Mouse (Mus musculus) liver, adult (tissue): ENCODE results near the gene Rprd2.

Experiments used
- GATA4 ChIP-seq: IDR thresholded peaks from 2 replicates; pipeline ENCODE4 v1.6.1; 2014; ENCODE audit warnings: mild to moderate bottlenecking, low read length; ENCODE audit not compliant: insufficient replicate concordance

Gene Rprd2

DNA sequence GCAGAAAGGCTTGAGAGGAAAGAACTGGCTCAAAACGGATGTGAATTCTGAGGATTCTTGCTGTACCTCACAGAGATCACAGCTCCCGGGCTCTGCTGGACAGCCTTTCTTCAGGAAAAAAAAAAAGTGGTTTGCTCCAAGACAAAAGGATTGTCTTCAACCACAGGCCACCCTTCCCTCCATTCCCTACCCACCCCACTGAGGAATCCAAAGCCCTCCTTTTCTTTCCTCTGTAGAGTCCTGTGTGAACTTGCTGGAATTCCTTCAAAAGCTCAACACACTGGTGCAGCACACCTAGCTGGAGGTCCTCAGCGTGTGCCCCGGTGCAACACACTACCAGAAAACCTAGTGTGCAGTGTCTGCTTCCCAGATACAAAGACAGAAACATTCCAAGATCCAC, 56.9 kb downstream of the Rprd2 start:
- TF ChIP-seq GATA4: no peak

DNA sequence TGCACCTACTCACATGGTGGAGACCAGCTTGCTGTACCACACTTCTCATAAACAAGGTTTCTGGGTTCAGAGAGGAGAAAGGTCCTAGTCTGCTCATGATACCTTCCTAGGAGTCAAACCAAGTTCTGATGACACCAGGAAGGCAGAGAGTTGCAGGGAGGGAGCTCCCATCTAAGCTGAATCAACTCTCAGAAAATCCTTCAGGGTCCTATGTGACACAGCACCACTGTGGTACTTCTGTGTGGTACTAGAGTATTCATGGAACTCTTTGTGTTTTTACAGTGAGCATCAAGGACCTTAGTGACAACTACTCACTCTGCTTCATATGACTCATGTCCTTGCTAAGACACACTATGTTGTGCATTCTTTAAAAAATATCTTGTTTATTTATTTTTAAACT, 58.0 kb downstream of the Rprd2 start:
- no peak for TF ChIP-seq GATA4

DNA sequence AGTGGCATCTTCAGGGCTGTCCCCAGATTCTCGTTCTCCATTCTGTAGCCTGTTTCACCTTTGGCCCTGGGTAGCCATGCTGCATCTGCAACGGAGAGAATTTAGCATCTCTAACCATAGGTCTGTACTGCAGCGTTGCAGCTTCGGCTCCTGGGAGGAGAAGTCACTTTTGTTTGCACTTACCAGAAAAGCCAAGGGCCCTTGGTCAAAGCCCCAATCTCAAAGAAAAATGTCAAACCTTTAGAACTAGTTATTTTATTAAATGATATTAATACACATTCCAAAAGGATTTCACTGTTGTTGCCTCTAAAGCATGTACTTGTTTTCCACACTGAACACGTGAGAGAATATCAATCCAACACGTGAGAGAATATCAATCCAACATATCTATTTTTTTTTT, 58.6 kb downstream of the Rprd2 start, which contains the start of gene Tars2:
Tars2 (minus strand) TSS at position 101 of the 400 bp plus-strand sequence.
- no peak for TF ChIP-seq GATA4

DNA sequence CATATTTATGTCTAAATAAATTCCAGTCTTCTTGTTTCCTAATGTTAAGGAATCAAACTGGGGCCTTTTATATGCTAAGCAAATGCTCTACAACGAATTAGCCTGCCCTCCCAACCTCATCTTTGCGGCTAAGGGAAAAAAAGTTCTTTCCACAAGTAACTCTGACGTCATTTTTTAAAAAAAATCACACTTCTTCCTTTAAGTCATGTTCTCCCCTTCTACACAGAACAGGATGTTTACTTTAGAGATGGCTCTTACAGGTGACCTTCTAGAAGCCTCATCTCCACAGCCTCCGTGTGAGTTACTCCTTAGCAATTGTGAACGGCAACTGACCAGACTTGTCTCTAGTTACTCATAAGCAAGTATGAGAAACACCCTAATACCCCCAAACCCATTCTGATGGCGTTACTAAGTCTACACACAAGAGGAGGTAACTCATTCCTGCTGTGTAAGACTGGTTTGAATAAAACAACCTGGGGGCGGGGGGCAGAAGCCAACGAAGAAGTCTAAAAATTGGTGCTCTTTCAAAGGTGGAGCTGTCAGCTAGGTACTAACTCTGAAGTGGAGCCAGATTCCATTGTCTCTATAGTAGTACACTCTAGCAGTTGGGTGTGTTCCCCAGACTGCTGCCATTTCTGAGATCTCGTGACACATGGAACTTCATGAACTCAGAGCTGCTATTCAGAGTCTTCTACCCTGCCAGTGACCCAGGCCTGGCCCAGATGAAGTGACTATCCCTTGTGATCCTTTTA, 60.0 kb downstream of the Rprd2 start:
- TF ChIP-seq GATA4: no peak

DNA sequence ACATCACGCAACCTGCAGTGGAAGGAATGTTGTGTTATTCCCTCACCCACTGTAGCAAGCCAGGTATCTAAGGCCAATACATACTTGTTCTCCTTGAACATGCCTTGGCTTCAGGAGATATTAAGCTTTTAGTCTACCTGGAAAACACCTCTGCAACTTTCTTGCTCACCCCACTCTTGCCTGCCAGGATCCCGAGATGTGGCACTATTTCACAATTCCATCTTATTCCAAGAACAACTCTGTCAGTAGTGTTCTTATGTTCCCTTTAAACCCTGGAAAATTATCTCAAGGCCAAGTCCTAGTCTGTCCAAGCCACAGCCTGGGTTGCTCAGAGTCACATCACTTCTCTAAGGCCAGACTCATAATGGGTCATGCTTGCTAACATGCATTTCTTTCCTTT, 61.9 kb downstream of the Rprd2 start:
- TF ChIP-seq GATA4: no peak

DNA sequence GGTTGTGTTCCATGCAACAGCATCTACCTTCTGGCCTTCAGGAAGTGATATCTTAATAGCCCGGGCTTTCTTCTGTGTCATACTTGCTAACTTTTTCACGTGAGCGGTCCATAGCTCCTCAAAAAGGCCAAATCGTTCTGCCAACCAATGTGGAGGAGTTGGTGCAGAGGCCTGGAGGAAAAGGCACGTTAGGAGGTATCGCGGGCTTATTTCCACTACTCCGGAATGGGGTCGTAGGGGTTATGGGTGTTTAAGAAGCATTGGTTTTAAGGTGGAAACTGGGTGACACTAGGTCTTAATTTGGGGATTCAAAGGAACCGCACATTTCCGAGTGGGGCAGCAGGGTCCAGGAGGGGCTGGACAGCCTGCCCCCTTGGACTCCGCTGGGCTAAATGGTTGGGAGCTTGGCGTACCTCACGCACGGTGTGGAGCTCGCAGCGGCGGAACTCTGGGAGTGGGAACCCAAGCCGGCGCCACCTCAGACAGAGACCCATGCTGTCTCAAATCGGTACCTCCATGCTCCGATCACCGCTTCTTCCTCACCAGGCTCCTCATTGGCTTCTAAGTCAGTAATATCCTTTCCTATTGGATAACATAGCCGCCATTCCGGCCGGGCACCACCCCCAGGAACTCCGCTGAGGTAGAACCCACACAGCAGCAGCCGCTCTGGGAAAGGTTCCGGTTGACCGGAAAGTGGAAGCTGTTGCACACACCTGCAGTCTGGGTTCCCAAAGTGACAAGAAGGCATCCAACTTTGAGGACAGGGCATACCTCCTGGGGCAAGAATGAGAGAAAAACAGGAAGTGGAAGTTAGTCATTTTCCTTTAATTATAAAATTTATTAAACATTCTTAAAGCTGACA, 64.1 kb downstream of the Rprd2 start:
- TF ChIP-seq GATA4: no peak

DNA sequence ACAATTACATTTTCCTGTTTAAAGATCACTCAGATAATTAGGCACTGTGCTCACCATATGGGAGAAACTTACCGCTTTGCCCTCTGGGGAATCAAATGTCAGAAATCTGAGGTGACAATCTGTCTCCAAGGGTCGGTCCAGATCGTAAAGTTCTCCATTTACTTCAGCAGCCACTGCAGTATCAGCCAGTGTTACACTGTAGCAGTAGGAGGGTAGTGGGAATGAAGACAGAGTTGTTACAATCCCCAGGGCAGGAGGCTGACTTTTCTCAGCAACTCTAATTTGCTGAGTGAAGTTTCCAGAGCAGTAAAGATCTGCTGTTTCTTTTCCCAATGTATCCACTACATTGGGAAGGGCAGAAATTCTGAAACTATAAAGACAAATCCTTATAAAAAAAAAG, 65.7 kb downstream of the Rprd2 start:
- no peak for TF ChIP-seq GATA4

DNA sequence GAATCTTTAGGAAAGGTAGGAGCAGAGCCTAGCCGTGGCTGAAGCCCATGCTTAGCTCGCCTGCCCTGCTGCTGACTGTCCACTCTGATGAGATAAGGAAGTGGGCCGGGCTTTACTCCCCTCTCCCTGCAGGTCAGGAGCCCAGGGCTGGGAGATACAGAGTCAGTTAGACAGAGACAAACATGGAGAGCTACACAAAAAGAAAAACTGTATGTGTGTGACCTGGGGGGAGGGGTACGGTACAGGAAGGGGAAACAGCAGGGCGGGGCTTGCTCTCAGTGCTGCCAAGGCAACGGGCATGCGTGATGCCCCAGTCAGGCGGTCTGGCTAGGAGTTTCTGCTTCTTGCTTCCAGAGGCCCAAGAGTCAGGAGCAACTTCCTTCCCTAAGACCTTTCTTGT, 78.3 kb downstream of the Rprd2 start:
- TF ChIP-seq GATA4: peak; percentile 65; the same call in 1 of the 2 replicates

DNA sequence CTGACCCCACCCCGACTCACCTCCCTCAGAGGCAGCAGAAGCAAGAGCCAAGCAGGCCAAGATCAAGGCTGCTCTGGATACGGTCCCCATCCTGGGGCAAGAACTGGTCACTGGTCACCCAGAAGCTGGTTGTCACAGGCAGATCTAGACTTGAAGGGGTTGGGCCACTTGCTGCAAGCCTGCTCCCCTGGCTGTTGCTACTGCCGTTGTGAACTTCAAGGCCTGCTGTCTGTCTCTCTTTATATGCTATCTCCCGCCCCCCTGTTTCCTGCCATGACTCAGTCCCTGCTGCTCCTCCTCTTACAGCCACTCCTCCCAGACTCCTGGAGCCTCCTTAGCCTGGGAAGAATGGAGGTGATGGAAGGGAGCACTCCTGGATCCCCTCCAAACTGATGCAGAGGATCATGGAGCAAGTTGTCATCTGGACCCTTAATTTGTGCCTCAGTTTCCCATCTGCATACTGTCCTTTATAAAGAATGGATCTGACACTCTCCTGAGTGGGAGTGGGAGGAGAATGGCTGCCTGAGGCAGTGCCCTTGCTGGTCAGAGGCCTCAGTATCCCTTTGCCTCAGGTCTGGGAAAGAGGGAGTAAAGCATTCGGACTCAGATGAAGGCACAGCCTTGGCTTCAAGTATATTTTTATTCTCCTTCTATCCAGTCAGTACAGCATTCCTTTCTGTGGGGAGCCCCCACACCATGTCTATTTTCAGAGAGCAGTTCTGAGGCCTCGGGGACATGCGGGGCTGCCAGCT, 79.1 kb downstream of the Rprd2 start, which contains the start of gene Ecm1:
Ecm1 (minus strand) TSS at position 217 of the 752 bp plus-strand sequence.
- TF ChIP-seq GATA4: no peak; the same call in 1 of the 2 replicates

DNA sequence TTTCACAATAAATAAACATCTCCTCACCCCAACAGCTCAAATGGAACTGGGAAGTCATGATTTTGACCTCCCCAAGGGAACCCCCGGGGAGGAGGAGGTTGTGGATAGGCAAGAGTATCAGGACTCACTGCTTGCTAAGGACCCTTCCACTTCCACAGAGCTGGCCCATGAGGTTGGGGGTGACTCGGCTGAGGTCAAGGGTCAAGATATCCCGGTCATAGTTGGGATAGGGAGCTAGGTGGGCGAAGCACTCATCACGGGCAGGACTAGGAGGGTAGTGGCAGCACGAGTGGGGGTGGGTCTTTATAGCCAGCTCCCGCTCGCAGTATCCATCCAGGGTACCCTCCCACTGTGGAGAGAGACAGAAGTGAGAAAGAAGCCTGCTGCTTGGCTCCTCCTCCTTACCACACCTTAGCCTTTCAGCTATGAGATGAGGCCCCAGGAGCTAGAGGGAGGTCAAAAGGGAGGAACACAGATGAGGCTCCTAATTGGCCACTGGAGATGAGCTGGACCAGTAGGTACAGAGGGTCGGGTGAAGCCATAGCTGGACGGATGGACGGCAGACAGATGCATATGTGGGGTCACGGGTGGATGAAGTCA, 83.5 kb downstream of the Rprd2 start:
- no peak for TF ChIP-seq GATA4

DNA sequence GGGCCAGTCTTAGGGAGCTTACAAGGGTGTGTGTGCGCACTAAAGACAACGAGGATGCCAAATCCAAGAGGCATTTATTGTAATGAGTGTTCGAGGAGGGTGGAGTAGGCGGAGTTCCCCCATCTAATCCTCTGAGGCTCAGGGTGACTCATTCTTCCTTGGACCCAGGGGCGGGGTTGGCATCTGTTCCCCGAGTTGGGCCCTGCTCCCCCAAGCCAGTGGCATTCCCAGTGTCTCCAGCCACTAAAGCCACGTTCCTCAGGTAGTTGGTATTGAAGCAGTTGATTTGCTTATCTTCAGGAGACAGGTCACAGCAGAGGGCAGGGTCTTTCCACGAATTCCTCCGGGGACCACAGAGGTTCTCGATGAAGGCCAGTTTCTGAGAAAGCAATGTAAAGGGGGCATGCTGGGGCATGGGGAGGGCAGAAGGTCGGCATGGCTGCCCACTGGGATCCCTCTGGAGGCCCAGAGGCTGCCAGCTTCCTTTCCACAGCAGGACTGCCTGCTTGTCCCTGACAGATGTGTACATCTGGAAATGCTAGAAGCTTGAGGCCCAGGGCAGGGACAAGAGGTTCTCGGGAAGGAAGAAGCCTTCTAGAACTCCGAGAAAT, 84.5 kb downstream of the Rprd2 start:
- no peak for TF ChIP-seq GATA4

DNA sequence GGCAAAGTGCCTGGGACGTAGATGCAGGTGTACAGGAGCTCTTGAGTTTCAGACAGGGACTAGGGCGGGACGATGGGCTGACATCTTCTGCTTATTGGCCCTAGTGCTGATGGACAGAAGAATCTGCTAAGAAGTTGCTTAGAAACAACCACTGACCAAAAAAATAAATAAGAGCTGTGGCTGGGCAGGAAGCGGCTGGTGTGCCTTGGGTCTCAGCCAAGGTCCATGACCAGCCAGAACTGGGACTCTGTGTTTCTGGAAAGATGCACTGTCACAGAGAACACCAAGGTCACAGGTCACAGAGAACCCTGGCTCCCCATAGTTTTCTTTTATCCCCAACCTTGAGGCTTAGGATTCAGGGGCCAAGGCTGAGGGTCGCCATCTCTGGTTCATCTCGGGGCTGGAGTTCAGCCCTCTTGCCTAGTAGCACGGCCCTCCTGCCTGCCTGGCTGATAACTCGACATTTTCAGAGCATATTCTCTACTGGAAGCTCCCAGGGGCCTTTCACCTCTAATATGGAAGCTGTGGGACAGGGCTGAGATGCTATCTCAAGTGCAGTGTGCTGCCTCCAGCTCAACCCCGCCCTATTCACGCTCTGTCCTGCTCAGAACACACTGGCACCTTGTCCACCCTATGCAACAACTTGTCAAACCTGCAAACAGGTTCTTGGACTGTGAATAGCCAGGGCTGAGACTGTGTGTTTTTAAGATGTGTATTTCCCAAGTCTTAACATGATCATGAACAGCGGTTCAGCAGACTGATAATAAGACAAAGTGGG, 85.7 kb downstream of the Rprd2 start:
- no peak for TF ChIP-seq GATA4

DNA sequence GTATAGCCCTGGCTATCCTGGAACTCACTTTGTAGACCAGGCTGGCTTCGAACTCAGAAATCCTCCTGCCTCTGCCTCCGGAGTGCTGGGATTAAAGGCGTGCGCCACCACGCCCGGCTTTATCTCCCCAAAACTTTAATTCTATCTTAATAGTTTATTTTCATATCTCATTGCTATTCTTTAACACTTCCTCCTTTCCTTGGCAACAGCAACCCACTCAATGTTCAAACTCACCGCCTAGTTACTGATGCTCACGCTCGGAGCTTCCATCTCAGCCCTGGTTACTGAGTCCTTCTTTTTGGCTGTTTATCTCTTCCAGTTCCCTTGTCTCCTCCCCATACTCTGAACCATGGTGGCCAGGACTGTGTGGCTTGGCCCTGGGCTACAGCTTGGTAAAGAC, 86.4 kb downstream of the Rprd2 start:
- no peak for TF ChIP-seq GATA4

DNA sequence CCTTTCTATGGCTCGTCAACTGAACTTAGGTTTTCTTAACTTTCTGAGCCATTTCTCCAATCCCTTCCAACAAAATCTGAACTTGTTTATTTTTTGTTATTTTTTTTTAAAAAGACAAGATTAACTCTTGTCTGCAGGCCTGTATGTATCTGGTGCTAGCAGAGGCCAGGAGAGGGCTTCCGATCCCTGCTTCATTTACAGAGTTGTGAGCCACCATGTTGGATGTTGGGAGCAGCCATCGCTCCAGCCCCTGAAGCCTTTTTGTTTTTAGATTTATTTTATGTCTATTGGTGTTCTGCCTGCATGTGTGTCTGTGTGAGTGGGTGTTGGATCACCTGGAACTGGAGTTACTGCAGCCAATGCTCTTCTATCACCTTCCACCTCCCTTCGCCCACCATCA, 86.9 kb downstream of the Rprd2 start:
- no peak for TF ChIP-seq GATA4
